Mouse (Mus musculus): ENCODE data around the gene Gm20481.
"Not testable (repeated sequence)": the region's sequence is repeated elsewhere in the genome, so short reads cannot be mapped to it uniquely, and the experiment has no call there.

Gm20481 gene

DNA sequence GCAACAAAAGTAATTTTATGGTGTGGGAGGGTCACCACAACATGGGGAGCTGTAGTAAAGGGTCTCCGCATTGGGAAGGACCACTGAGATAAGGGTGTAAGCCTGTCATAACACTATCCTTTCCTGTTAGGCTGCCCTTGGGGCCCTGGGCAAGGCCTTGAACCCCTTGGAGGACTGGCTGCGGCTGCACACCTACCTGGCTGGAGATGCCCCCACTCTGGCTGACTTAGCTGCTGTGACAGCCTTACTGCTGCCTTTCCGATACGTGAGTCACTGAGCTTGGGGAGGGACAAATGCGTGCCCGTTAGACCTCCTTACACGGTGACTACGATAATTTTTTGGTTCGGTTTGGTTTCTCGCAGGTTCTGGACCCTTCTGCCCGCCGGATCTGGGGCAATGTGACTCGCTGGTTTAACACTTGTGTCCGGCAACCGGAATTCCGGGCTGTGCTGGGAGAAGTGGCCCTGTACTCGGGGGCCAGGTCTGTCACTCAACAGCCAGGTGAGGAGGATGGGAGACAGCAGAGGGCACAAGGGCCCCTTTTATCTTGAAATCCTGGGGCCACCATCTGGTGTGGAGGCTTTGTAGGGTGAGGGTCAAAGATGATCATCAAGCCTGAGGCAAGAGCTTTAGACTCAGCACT is 34.5 kb downstream of the Gm20481 start:
- DNase-seq = no peak

DNA sequence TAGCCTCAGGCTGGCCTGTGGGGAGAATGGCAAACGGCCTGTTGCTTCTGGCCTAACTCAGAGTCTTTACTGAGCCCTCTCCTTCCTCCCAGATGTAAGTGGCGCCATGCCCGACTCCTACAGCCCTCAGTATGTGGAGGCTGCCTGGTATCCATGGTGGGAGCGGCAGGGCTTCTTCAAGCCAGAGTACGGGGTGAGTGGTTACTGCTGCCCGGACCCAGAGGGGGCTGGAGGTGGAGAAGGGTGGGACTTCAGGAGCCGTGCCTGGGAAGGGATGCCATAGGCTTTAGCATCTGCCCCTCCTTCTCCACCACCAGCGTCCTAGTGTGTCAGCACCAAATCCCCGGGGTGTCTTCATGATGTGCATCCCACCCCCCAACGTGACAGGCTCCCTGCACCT is 35.4 kb downstream of the Gm20481 start:
- no peak for DNase-seq

DNA sequence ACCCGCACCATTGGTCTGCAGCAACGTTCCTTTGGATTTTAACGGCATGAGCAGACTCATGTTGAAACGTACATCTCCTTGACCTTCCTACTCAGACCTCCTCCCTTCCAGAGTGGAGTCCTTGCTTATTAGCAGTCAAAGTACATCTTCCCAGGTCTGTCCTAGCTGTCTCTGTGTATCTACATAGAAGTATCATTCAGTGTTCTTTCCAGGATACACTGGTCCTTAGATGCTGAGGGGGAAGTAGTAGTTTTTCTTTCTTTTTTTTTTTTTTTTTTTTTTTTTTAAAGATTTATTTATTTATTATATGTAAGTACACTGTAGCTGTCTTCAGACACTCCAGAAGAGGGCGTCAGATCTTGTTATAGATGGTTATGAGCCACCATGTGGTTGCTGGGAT is 36.2 kb downstream of the Gm20481 start:
- DNase-seq = not testable (repeated sequence)

DNA sequence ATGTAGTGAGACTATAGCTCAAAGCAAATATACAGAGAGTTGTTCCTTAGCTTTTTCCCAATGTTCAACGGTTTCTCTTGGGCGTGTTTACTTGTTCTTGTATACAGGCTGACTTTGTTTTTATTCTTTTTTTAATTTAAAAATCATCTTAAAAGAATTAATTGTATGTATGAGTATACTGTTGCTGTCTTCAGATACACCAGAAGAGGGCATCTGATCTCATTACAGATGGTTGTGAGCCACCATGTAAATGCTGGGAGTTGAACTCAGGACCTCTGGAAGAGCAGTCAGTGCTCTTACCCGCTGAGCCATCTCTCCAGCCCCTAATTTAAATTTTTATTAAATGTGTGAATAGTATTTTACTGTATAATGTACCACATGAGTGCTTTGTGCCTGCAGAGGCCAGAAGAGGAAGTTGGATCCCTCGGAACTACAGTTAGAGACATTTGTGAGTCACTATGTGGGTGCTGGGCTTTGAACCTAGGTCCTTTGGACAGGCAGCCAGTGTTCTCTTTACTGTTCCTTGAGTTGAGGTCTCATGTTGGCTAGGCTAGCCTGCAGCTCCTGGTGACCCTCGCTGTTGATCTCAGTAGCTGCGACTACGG is 37.8 kb downstream of the Gm20481 start:
- DNase-seq = no peak

DNA sequence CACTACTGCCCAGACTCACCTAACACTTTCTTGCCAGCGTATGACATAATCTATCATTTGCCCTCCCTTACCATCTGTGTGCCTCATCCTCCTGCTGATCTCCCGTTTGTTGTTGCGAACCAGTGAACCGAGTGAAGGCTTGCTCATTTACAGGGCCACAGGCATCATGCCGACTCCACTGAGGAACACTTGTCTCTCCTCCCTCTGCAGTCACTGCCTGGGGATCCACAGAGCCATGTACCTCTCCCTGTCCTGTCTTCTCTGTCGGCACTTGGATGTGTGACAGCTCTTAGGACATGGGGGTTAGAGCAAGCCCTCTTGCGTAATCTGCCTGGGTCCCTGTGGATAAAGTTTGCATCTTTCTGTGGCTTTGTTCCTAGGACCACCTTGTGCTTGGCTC is 39.9 kb downstream of the Gm20481 start:
- no peak for DNase-seq

DNA sequence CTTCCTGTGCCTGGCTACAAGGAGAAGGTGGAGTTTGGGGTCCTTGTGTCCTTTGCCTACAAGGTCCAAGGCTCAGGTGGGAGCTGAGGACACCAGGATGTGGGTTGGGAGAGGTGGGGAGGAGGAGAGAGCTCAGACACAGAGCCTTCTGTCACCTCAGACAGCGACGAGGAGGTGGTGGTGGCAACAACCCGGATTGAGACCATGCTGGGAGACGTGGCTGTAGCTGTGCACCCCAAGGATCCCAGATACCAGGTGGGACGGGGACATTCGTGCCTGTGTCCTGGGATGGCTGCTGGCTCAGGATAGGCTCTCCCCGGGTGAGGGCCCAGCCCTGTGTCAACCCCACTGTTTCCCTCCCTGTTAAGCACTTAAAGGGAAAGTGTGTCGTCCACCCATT is 41.7 kb downstream of the Gm20481 start:
- DNase-seq = no peak

DNA sequence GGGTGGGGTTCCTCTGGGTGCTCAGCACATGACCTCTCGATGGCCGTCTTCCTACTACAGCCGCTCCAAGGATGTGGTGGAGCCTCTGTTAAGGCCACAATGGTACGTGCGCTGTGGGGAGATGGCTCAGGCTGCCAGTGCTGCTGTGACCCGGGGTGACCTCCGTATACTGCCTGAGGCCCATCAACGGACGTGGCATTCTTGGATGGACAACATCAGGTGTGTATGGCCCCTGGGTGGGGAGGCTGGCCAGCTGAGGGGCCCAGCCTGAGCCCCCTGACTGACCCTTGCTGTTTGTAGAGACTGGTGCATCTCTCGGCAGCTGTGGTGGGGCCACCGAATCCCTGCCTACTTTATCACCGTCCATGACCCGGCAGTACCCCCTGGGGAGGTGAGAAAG is 42.7 kb downstream of the Gm20481 start:
- peak; percentile 5 for DNase-seq

DNA sequence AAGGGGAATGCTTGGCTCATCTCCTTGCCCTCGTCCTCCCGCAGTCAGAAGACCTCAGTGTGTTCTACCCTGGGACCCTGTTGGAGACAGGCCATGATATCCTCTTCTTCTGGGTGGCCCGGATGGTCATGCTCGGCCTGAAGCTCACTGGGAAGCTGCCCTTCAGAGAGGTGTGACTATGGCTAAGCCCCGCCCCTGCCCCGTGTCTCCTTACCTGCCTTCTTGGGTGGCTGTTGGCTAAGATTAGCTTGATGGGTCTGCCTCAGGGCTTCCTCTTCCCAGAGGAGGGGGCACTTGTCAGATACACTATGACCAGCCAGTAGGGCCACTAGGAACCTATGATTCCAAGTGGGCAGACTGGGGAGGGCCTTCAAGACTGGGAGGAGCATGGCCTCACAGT is 43.5 kb downstream of the Gm20481 start:
- DNase-seq = peak; percentile 8

DNA sequence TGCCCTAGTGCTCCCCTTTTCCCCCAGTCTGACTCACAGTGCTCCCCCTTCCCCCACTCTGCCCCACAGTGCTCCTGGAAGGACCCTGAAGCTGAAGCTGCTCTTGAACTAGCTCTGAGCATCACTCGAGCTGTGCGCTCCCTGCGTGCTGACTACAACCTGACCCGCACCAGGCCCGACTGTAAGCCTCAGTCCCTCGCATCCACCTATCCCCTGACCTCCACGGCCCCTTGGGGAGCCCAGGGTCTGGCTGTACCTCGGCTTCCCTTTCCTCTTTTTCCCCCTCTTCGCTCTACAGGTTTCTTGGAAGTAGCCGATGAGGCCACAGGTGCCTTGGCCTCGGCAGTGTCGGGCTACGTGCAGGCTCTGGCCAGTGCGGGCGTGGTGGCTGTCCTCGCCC is 45.6 kb downstream of the Gm20481 start:
- DNase-seq = peak; percentile 9

DNA sequence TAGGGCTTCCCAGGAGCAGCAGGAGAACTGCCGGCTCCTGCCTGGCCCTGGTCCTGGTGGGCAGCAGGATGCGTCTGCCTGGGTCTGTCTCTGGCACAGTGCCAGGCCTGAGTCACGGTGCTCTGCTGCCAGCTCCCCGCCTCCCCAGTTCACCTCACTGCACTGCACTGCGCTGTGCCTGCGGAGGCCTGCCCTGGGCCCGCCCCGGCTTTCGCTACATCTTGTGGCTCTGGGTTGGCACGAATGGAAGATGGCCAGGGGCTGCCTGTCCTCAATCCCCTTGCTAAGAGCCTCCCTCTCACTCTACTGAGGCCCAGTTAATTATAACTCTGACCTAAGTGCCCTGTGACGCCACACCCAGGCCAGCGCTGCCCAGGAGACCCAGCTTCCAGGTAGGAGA is 46.7 kb downstream of the Gm20481 start, which contains the start of gene Vwa7:
Gene Vwa7 (plus strand): TSS at position 204 of the 400 bp plus-strand sequence.
- peak; percentile 63 for DNase-seq

DNA sequence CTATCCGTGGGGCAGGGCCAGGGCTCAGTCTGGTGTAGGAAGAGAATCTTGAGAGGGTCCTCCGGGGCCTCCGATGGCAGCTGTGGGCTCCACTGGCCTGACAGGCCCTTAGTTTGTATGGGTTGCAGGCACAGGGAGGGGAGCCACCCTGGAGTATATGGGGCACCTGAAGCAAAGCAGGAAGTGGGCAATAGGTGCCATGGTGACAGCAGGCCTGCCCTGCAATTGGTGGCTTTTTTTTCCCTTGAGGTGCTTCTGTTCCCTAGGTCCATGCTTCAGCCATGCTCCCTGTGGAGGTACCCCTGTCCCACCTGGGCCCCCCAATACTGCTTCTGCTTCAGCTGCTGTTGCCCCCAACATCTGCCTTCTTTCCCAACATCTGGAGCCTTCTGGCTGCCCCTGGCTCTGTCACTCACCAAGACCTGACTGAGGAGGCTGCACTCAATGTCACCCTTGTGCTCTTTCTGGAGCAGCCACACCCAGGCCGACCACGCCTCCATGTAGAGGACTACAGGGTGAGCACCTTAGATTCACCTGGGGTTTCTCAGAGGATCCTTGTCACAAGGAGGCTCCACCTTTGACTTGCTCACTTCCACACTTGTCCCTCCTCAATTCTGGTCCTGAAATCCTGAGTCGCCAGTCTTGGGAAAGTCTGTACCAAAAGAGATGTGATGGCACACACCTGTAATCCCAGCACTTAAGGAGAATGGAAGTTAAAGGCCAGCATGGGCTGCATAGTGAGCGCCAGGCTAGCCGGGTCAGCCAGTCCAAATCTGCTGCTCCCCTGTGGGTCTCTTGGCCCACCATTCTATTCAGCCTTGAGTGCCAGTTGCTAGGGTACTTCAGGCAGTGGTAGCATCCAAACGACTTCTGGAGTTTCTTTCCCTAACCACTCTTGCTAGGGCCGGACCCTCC is 47.3 kb downstream of the Gm20481 start:
- peak; percentile 6 for DNase-seq

DNA sequence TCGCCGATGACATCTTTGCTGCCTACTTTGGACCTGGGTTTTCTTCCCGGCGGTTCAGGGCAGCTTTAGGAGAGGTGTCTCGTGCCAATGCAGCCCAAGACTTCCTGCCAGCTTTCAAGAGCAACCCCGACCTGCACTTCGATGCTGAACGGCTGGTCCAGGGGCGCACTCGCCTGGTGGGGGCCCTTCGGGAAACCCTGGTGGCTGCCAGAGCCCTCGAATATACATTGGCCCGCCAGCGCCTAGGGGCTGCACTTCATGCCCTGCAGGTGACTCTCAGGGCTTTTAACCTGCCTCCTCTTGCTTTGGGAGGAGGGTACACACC is 48.0 kb downstream of the Gm20481 start:
- peak; percentile 6 for DNase-seq

DNA sequence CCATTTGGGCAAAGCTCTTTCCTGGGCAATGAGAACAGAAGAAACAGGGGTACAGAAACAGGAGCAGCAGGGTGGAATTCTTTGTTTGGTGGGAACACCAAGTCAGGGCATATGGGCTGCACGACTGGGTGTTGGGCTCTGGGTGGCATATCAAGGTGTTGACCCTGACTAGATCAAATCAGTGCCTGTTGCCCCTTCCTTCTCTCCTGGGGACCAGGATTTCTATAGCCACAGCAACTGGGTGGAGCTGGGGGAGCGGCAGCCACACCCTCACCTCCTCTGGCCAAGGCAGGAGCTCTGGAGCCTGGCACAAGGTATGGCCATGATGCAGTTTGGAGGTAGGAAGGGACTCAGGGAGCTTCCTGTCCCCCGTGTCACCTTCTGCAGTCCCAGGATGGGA is 48.5 kb downstream of the Gm20481 start:
- peak; percentile 6 for DNase-seq

DNA sequence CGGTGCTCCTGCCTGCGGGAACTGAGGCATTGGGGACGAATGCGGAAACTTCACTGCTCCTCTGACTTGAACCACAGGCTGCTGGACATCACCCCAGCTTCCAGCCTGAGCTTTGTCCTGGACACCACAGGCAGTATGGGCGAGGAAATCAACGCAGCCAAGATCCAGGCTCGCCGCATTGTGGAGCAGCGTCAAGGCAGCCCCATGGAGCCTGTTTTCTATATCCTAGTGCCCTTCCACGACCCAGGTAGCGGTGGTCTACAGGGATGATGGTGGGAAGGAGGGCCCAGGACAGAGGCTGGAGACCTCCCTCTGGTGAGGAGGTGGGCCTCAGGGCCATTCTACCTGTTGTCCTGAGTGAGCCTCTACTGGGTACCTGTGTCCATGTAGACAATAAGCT is 50.2 kb downstream of the Gm20481 start:
- no peak for DNase-seq

DNA sequence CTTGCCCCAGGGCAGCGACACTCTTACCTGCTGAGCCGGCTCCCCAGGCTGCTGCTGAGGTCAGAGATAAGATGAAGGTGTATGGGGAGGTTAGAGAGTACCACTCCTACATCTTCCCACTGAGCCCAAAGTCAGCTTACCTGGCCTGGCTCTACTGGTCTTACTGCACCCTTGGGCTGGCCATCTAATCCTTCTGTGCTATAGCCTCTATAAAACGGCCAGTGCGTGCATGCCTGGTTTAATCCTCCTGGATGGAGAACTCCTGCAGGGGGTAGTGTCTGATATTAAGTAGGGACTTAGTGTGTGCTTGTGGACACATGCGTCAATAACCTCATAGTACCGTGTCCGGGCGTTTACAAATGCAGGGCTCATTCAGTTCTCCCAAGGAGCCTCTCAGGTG is 50.8 kb downstream of the Gm20481 start:
- DNase-seq = peak; percentile 12

DNA sequence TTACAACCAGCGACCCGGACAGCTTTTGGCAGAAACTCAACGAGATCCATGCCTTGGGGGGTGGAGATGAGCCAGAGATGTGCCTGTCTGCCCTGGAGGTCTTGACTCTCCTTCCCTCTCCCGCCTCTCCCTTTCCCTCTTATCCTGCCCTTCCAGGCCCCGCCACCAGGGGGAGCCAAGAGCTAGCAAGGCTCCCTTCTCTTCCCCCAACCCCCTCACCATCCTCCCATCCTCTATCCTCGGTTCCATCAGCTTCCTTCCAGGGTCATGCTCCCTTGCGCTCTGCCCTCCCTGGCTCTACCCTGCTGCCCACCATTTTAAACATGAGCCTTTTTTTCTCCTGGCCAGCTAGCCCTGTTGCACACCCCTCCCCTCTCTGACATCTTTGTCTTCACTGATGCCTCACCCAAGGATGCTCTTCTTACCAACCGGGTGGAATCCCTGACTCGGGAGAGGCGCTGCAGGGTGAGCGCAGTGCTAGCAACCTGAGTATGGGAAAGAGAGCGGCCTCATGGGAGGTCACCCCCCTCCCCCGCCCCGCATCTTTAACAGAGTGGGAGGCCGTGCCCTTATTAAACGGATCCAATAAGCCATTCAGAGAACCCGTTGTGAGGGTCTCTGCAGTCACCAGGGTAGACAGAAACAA is 51.6 kb downstream of the Gm20481 start:
- peak; percentile 94 for DNase-seq

All from kidney, postnatal 10 days (tissue).